Mouse (Mus musculus): ENCODE data around the gene Dnttip1. TPM values are rescaled to one million over a fixed set of nuclear protein-coding genes. Genes with fewer than 3 reads are reported as not detected.

Gene Dnttip1
- polyA plus RNA-seq, 1 experiment from 2014 or later = 51.0 TPM

DNA sequence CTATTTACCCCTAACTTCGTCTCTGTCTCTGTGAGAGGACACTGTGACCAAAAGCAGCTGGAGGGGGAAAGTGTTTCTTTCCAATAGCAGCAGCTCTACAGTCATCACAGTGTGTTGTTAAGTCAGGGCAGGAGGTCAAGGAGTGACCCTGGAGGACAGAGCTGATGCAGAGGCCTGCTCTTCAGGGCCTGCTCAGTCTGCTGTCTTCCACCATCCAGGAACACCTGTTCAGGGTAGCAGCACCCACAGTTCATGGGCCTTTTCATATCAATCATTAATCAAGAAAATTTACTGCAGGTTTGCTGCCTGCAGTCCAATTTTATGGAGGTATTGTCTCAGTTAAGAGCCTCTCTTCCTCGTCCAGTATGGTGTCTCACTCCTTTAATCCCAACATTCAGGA lies 67.8 kb downstream of the Dnttip1 start:
- Histone ChIP-seq H3K4me3 (no peak overlapping the region), H3K4me1 (replicated peaks) (peaks cover 12% of the 10 kb centered on the region), H3K9ac (no peak overlapping the region), H3K36me3 (no peaks in the 10 kb centered on the region), H3K9me3 (replicated peaks) (no peaks in the 10 kb centered on the region), H3K4me2 (no peak overlapping the region), H3K27me3 (no peaks in the 10 kb centered on the region), H3K27ac (no peak overlapping the region)
- ATAC-seq (replicated peaks; ENCODE audit: insufficient number of reproducible peaks, insufficient read depth, low FRiP score, low read depth) = no peak
- WGBS = 72% methylated on average over 2 of the region's 2 CpGs

DNA sequence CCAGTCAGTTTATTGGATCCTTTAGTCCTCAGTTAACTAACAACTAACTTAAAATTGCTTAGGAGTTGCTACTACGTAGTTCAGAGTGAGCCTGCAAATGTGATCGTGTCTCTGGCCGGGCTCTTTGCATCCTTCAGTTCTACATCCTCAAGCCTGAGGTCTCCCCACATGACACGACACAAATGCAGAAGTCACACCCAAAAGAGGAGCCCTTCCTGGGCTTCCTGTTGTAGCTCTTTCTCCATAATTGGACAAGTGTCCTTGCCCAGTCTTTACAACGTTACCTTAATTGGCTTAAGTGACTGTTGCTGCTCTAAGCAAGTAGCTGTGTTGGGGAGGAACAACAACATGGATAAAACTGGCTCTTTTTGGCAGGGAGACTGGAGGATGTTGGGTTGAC lies 69.6 kb downstream of the Dnttip1 start:
- no peak overlapping the region for H3K4me2 ChIP-seq
- no peak for ATAC-seq (replicated peaks; ENCODE audit: insufficient number of reproducible peaks, insufficient read depth, low FRiP score, low read depth)
- WGBS = 75% methylated on average over 5 of the region's 5 CpGs
- H3K4me1 ChIP-seq (replicated peaks) = peaks cover 12% of the 10 kb centered on the region
- no peak overlapping the region for H3K9ac ChIP-seq
- H3K36me3 ChIP-seq = no peaks in the 10 kb centered on the region
- H3K27me3 ChIP-seq = no peaks in the 10 kb centered on the region
- no peak overlapping the region for H3K27ac ChIP-seq
- no peaks in the 10 kb centered on the region for H3K9me3 ChIP-seq (replicated peaks)
- no peak overlapping the region for H3K4me3 ChIP-seq

DNA sequence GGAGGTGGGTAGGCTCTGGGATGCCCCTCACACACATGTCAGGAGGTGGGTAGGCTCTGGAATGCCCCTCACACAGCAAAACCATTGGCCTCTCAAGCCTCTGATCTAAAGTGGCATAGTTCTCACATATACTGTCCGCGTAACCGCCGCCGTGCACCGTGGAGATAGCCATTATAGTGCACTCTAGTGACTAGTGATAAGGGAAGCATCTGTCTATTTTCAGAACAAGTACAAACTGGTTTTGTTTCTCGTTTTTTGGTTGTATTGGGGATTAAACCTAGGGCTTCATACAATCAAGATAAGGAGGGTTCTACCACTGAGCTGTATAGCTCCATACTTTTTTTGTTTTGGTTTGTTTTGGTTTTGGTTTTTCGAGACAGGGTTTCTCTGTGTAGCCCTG lies 70.0 kb downstream of the Dnttip1 start:
- Histone ChIP-seq H3K4me1 (replicated peaks) (peaks cover 12% of the 10 kb centered on the region), H3K36me3 (no peaks in the 10 kb centered on the region), H3K9me3 (replicated peaks) (no peaks in the 10 kb centered on the region), H3K27ac (no peak overlapping the region), H3K4me3 (no peak overlapping the region), H3K27me3 (no peaks in the 10 kb centered on the region), H3K4me2 (no peak overlapping the region), H3K9ac (no peak overlapping the region)
- ATAC-seq (replicated peaks; ENCODE audit: insufficient number of reproducible peaks, insufficient read depth, low FRiP score, low read depth) = no peak
- 64% methylated on average over 8 of the region's 8 CpGs for WGBS

DNA sequence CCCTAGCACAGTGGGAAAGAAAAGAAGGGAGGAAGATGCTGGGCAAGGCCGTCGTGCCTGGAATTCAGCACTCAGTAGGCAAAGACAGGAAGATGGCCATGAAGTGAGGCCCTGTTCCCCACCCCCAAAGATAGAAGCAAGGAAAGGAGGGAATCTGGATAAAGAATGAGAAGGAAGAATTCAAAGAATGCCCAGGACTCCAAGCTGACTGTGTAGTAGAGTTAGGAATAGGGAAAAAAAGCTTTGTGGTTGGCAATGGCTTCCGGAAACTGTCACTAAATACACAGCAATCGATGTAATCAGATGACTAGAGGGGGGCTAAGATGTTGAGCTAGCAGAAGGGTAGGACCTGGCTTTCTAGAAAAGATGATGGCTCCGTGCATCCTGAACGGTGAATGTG lies 71.4 kb downstream of the Dnttip1 start:
- Histone ChIP-seq H3K27me3 (no peaks in the 10 kb centered on the region), H3K36me3 (no peaks in the 10 kb centered on the region), H3K4me2 (no peak overlapping the region), H3K9me3 (replicated peaks) (no peaks in the 10 kb centered on the region), H3K9ac (no peak overlapping the region), H3K27ac (no peak overlapping the region), H3K4me3 (no peak overlapping the region), H3K4me1 (replicated peaks) (peaks cover 14% of the 10 kb centered on the region)
- 53% methylated on average over 6 of the region's 6 CpGs for WGBS
- no peak for ATAC-seq (replicated peaks; ENCODE audit: insufficient number of reproducible peaks, insufficient read depth, low FRiP score, low read depth)

DNA sequence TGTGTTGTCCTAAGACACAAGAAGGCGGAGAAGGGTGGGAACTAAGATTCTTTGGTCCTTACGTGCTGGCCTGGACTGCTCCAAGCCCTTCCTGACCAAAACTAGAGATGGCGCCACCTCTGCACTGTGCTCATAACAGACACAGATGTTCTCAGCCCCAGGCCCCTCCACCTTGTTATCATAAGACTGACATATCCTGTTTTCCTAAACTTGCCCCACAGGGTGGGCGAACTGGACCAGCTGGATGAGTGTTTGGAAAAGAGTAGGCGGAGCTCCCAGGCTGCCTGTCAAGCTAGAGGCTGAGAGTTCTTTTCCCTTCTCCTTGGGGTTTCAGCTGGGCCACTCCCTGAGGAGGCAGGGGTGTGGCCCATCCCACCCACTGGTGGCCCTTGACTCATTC lies 71.9 kb downstream of the Dnttip1 start:
- peak; percentile 56; the same call in 1 of the 2 replicates for ATAC-seq (replicated peaks; ENCODE audit: insufficient number of reproducible peaks, insufficient read depth, low FRiP score, low read depth)
- no peak overlapping the region for H3K27ac ChIP-seq
- H3K4me2 ChIP-seq = no peak overlapping the region
- no peak overlapping the region for H3K4me3 ChIP-seq
- no peak overlapping the region for H3K9ac ChIP-seq
- H3K36me3 ChIP-seq = no peaks in the 10 kb centered on the region
- H3K27me3 ChIP-seq = no peaks in the 10 kb centered on the region
- peaks cover 18% of the 10 kb centered on the region for H3K4me1 ChIP-seq (replicated peaks)
- 67% methylated on average over 5 of the region's 5 CpGs for WGBS
- no peaks in the 10 kb centered on the region for H3K9me3 ChIP-seq (replicated peaks)

Other genes starting within 250 kb of the Dnttip1 start
- 42.1 and 54.1 TPM in 2 replicates for gene Pigt, start 248.5 kb upstream of the Dnttip1 start, polyA plus RNA-seq (2015; fragmentation: Nextera tagmentation; extraction: Ambion mirVana)
- 10.0 and 39.8 TPM in 2 replicates for gene Wfdc2, start 183.6 kb upstream of the Dnttip1 start, polyA plus RNA-seq (2015; fragmentation: Nextera tagmentation; extraction: Ambion mirVana)
- not detected in 2 replicates for gene Spint3, start 172.5 kb upstream of the Dnttip1 start, polyA plus RNA-seq (2015; fragmentation: Nextera tagmentation; extraction: Ambion mirVana)
- 0.21 and 0.47 TPM in 2 replicates for gene Wfdc6a, start 160.5 kb upstream of the Dnttip1 start, polyA plus RNA-seq (2015; fragmentation: Nextera tagmentation; extraction: Ambion mirVana)
- not detected in 2 replicates for gene Eppin, start 152.4 kb upstream of the Dnttip1 start, polyA plus RNA-seq (2015; fragmentation: Nextera tagmentation; extraction: Ambion mirVana)
- not detected in 2 replicates for gene Wfdc6b, start 132.5 kb upstream of the Dnttip1 start, polyA plus RNA-seq (2015; fragmentation: Nextera tagmentation; extraction: Ambion mirVana)
- not detected in 2 replicates for gene Wfdc8, start 132.4 kb upstream of the Dnttip1 start, polyA plus RNA-seq (2015; fragmentation: Nextera tagmentation; extraction: Ambion mirVana)
- gene Wfdc16, start 107.2 kb upstream of the Dnttip1 start, polyA plus RNA-seq (2015; fragmentation: Nextera tagmentation; extraction: Ambion mirVana) = not detected in 2 replicates
- gene Wfdc10, start 89.9 kb upstream of the Dnttip1 start, polyA plus RNA-seq (2015; fragmentation: Nextera tagmentation; extraction: Ambion mirVana) = 0.31 TPM in 1 of 2 replicates, not detected in the other
- not detected in 2 replicates for gene Wfdc9, start 89.4 kb upstream of the Dnttip1 start, polyA plus RNA-seq (2015; fragmentation: Nextera tagmentation; extraction: Ambion mirVana)
- not detected in 2 replicates for gene Wfdc11, start 71.9 kb upstream of the Dnttip1 start, polyA plus RNA-seq (2015; fragmentation: Nextera tagmentation; extraction: Ambion mirVana)
- gene Wfdc13, start 60.9 kb upstream of the Dnttip1 start, polyA plus RNA-seq (2015; fragmentation: Nextera tagmentation; extraction: Ambion mirVana) = not detected in 2 replicates
- 0.19 TPM in 1 of 2 replicates, not detected in the other for gene Spint4, start 47.5 kb upstream of the Dnttip1 start, polyA plus RNA-seq (2015; fragmentation: Nextera tagmentation; extraction: Ambion mirVana)
- gene Spint5, start 30.7 kb upstream of the Dnttip1 start, polyA plus RNA-seq (2015; fragmentation: Nextera tagmentation; extraction: Ambion mirVana) = not detected in 2 replicates
- gene Wfdc3, start 52 bp upstream of the Dnttip1 start, polyA plus RNA-seq (2015; fragmentation: Nextera tagmentation; extraction: Ambion mirVana) = 0.74 and 0.77 TPM in 2 replicates
- 377 and 382 TPM in 2 replicates for gene Ube2c, start 23.9 kb downstream of the Dnttip1 start, polyA plus RNA-seq (2015; fragmentation: Nextera tagmentation; extraction: Ambion mirVana)
- gene Tnnc2, start 34.0 kb downstream of the Dnttip1 start, polyA plus RNA-seq (2015; fragmentation: Nextera tagmentation; extraction: Ambion mirVana) = 4.9 and 5.2 TPM in 2 replicates
- gene Snx21, start 39.8 kb downstream of the Dnttip1 start, polyA plus RNA-seq (2015; fragmentation: Nextera tagmentation; extraction: Ambion mirVana) = 42.5 and 43.4 TPM in 2 replicates
- 12.0 and 15.0 TPM in 2 replicates for gene Acot8, start 58.9 kb downstream of the Dnttip1 start, polyA plus RNA-seq (2015; fragmentation: Nextera tagmentation; extraction: Ambion mirVana)
- gene Zswim3, start 59.1 kb downstream of the Dnttip1 start, polyA plus RNA-seq (2015; fragmentation: Nextera tagmentation; extraction: Ambion mirVana) = 4.9 TPM in 2 replicates
- gene Zswim1, start 76.7 kb downstream of the Dnttip1 start, polyA plus RNA-seq (2015; fragmentation: Nextera tagmentation; extraction: Ambion mirVana) = 8.1 and 10.3 TPM in 2 replicates
- not detected in 2 replicates for gene Spata25, start 82.6 kb downstream of the Dnttip1 start, polyA plus RNA-seq (2015; fragmentation: Nextera tagmentation; extraction: Ambion mirVana)
- gene Ctsa, start 86.9 kb downstream of the Dnttip1 start, polyA plus RNA-seq (2015; fragmentation: Nextera tagmentation; extraction: Ambion mirVana) = 167 and 180 TPM in 2 replicates
- 43.3 and 47.1 TPM in 2 replicates for gene Neurl2, start 87.5 kb downstream of the Dnttip1 start, polyA plus RNA-seq (2015; fragmentation: Nextera tagmentation; extraction: Ambion mirVana)
- gene Pltp, start 111.7 kb downstream of the Dnttip1 start, polyA plus RNA-seq (2015; fragmentation: Nextera tagmentation; extraction: Ambion mirVana) = 14.0 and 71.8 TPM in 2 replicates
- gene Pcif1, start 133.3 kb downstream of the Dnttip1 start, polyA plus RNA-seq (2015; fragmentation: Nextera tagmentation; extraction: Ambion mirVana) = 53.4 and 56.4 TPM in 2 replicates
- 5.9 and 10.9 TPM in 2 replicates for gene Zfp335, start 165.8 kb downstream of the Dnttip1 start, polyA plus RNA-seq (2015; fragmentation: Nextera tagmentation; extraction: Ambion mirVana)
- 0.81 and 4.5 TPM in 2 replicates for gene Mmp9, start 194.8 kb downstream of the Dnttip1 start, polyA plus RNA-seq (2015; fragmentation: Nextera tagmentation; extraction: Ambion mirVana)
- gene Slc12a5, start 214.8 kb downstream of the Dnttip1 start, polyA plus RNA-seq (2015; fragmentation: Nextera tagmentation; extraction: Ambion mirVana) = 0.21 and 0.53 TPM in 2 replicates